In the genomic region with DNA sequence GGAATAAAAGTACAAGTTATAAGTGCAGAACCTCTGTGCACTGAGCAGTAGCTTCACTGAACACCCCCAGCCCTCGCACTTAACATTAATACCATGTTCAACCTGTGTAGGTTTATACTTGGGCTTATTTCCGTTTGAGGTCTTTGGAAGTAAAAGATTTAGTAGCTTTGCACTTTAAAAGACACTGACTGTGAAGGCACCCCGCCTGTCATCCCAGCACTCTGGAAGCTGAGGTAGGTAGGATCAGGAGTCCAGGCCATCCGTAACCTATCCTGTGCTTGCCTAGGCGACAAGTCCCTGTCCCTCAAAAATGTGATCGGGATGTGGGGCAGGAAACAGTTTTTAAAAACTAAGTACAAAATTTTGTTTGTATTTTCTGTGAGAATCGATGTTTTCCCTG, we compare ENCODE assay signal across 8 mouse cellular contexts. TPM values are rescaled to one million over a fixed set of nuclear protein-coding genes. Genes with fewer than 3 reads are reported as not detected.
A peak's percentile ranks its signal among the peaks of the same experiment; 100 is the strongest.
DNase-seq lines count a peak whose midpoint lies in the region; ATAC-seq and TF ChIP-seq lines count a peak whose summit lies in the region.

No protein-coding gene starts in this region.

- 0 out of 2 replicates have a peak, but pooled peaks cover 6% of the 10 kb centered on the region for H3K4me1 ChIP-seq in kidney, postnatal 0 days (replicated peaks; ENCODE audit: insufficient read depth, low read length)
- H3K4me1 ChIP-seq in embryonic facial prominence, embryonic 11.5 days (ENCODE audit: control insufficient read depth, insufficient read depth, low read length), result no peaks in the 10 kb centered on the region

- H3K79me2 ChIP-seq in myocyte (ENCODE audit: control insufficient read depth, insufficient read depth), result peaks cover 58% of the 10 kb centered on the region

- no peaks in the 10 kb centered on the region for H3K27me3 ChIP-seq in kidney, postnatal 0 days (ENCODE audit: insufficient read depth, low read length)
- H3K27me3 ChIP-seq in embryonic facial prominence, embryonic 11.5 days (ENCODE audit: control insufficient read depth, insufficient read depth, low read length), result no peaks in the 10 kb centered on the region
- H3K27me3 ChIP-seq in myocyte (ENCODE audit: control insufficient read depth, insufficient read depth, insufficient read length), result no peaks in the 10 kb centered on the region

- H3K9me3 ChIP-seq in kidney, postnatal 0 days (replicated peaks; ENCODE audit: low read length), result no peaks in the 10 kb centered on the region
- no peaks in the 10 kb centered on the region for H3K9me3 ChIP-seq in embryonic facial prominence, embryonic 11.5 days (replicated peaks; ENCODE audit: control insufficient read depth, low read length)

- H3K27ac ChIP-seq in kidney, postnatal 0 days, result no peak overlapping the region
- H3K27ac ChIP-seq in embryonic facial prominence, embryonic 11.5 days (replicated peaks; ENCODE audit: low read depth, low read length), result no peak overlapping the region

- no peak for DNase-seq in kidney, postnatal 0 days (ENCODE audit: low spot score)
- DNase-seq in kidney, postnatal 25 days, result no peak
- no peak for DNase-seq in embryonic facial prominence, embryonic 11.5 days (ENCODE audit: low spot score)
- peak; percentile 32 for DNase-seq in induced T-regulatory cell, adult 2 months (ENCODE audit: low read depth)
- DNase-seq in left cerebral cortex, postnatal 14 days (ENCODE audit: low spot score in 2 of 2), result no peak
- no peak for DNase-seq in left cerebral cortex, adult 18-20 months (ENCODE audit: low spot score in 2 of 2)
- DNase-seq in lung, adult 18-20 months, result no peak

- intact Hi-C loops in left cerebral cortex, postnatal 14 days (cut with DNase I), result no loop called here

- peak overlapping the region; percentile 77 for H3K4me2 ChIP-seq in kidney, postnatal 0 days (ENCODE audit: low read length)
- peak overlapping the region; percentile 57 for H3K4me2 ChIP-seq in embryonic facial prominence, embryonic 11.5 days (ENCODE audit: low read depth, low read length)
- H3K4me2 ChIP-seq in myocyte (ENCODE audit: low read depth), result peak overlapping the region; percentile 88

- peaks cover 10% of the 10 kb centered on the region; the same call in 1 of the 2 replicates for H3K36me3 ChIP-seq in kidney, postnatal 0 days (ENCODE audit: insufficient read depth, low read length)
- H3K36me3 ChIP-seq in embryonic facial prominence, embryonic 11.5 days (replicated peaks; ENCODE audit: control insufficient read depth, insufficient read depth, low read depth, low read length), result no peaks in the 10 kb centered on the region
- peaks cover 13% of the 10 kb centered on the region for H3K36me3 ChIP-seq in myocyte (ENCODE audit: control insufficient read depth, insufficient read depth)

- 39% methylated on average over 7 of the region's 7 CpGs for WGBS in kidney, postnatal 0 days
- WGBS in embryonic facial prominence, embryonic 11.5 days, result 64% methylated on average over 7 of the region's 7 CpGs

- peak overlapping the region; percentile 98 for H3K9ac ChIP-seq in kidney, postnatal 0 days (ENCODE audit: low read depth, low read length)
- H3K9ac ChIP-seq in embryonic facial prominence, embryonic 11.5 days (replicated peaks; ENCODE audit: low read length), result peak overlapping the region; percentile 92

- no peak for TF ChIP-seq CTCF in kidney, postnatal 0 days (IDR thresholded peaks at IDR 0.05; ENCODE audit: low read depth)

- peak overlapping the region; percentile 93 for H3K4me3 ChIP-seq in kidney, postnatal 0 days (replicated peaks; ENCODE audit: low read depth, low read length)
- H3K4me3 ChIP-seq in embryonic facial prominence, embryonic 11.5 days (ENCODE audit: low read depth, low read length), result peak overlapping the region; percentile 69
- peak overlapping the region; percentile 57 for H3K4me3 ChIP-seq in myocyte

- peak overlapping the region; percentile 54 for H3ac ChIP-seq in myocyte (ENCODE audit: control insufficient read depth, insufficient read length)

- no peak for ATAC-seq in kidney, postnatal 0 days (replicated peaks; ENCODE audit: low FRiP score, low read depth)
- no peak for ATAC-seq in embryonic facial prominence, embryonic 11.5 days (replicated peaks; ENCODE audit: insufficient number of reproducible peaks, low FRiP score, low TSS enrichment, low read depth)

- TF ChIP-seq POLR2A in myocyte (IDR thresholded peaks at IDR 0.05; ENCODE audit: insufficient read length, low read depth), result no peak

TF ChIP-seq in myocyte, 11 proteins besides CTCF, POLR2A, EP300 and RAD21:
- TF ChIP-seq TCF12 (IDR thresholded peaks at IDR 0.05; ENCODE audit: insufficient read depth, poor library complexity, severe bottlenecking) (no peak), MYOD1 (IDR thresholded peaks at IDR 0.05; ENCODE audit: control insufficient read depth in 1 of 3, insufficient read length in 2 of 3, low read depth in 2 of 3) (no peak), MYOG (IDR thresholded peaks at IDR 0.05; ENCODE audit: control insufficient read depth in 1 of 3, insufficient read depth in 1 of 3, insufficient read length in 2 of 3, low read depth in 2 of 3) (no peak), E2F4 (IDR thresholded peaks at IDR 0.05; ENCODE audit: insufficient read depth) (no peak)

RNA-seq across cellular contexts. Expression of a gene that starts 1.4 kb away (rescaled TPM):
- 85.1 and 88.0 TPM in 2 replicates for polyA plus RNA-seq in kidney, postnatal 0 days (2015; fragmentation: Nextera tagmentation; extraction: Ambion mirVana)
- 85.0 and 95.6 TPM in 2 replicates for polyA plus RNA-seq in embryonic facial prominence, embryonic 11.5 days (2014; fragmentation: Nextera tagmentation; extraction: Ambion mirVana)
- 26.6 TPM for polyA plus RNA-seq in myocyte (2012; fragmentation: generic; extraction: Trizol)
- total RNA-seq in left cerebral cortex, postnatal 14 days (2021), result 100 to 1,000 TPM; 122 to 129 TPM
- 100 to 1,000 TPM; 126 to 128 TPM for total RNA-seq in left cerebral cortex, adult 18-20 months (2021)

RNA-seq across cellular contexts. Expression of a gene that starts 17.3 kb away (rescaled TPM):
- 0.24 and 0.32 TPM in 2 replicates for polyA plus RNA-seq in kidney, postnatal 0 days (2015; fragmentation: Nextera tagmentation; extraction: Ambion mirVana)
- polyA plus RNA-seq in embryonic facial prominence, embryonic 11.5 days (2014; fragmentation: Nextera tagmentation; extraction: Ambion mirVana), result 0.38 and 0.57 TPM in 2 replicates
- 0.01 TPM for polyA plus RNA-seq in myocyte (2012; fragmentation: generic; extraction: Trizol)
- total RNA-seq in left cerebral cortex, postnatal 14 days (2021), result under 1 TPM; 0.13 to 0.20 TPM
- total RNA-seq in left cerebral cortex, adult 18-20 months (2021), result not detected

RNA-seq across cellular contexts. Expression of a gene that starts 58.8 kb away (rescaled TPM):
- polyA plus RNA-seq in kidney, postnatal 0 days (2015; fragmentation: Nextera tagmentation; extraction: Ambion mirVana), result 0.13 and 0.22 TPM in 2 replicates
- 0.21 and 0.42 TPM in 2 replicates for polyA plus RNA-seq in embryonic facial prominence, embryonic 11.5 days (2014; fragmentation: Nextera tagmentation; extraction: Ambion mirVana)
- 0.12 TPM for polyA plus RNA-seq in myocyte (2012; fragmentation: generic; extraction: Trizol)
- total RNA-seq in left cerebral cortex, postnatal 14 days (2021), result not detected
- total RNA-seq in left cerebral cortex, adult 18-20 months (2021), result not detected
